Mouse (Mus musculus) CD4-positive helper T cell, adult 2 months (primary cell): ENCODE measurements around the gene Pcx.

ENCODE experiments used
- DNase-seq: peaks from one replicate; pipeline ENCODE4 v3.0.0-alpha.2; 2012; ENCODE audit warnings: low read depth, missing footprints, low spot score

Gene Pcx

GRCm38 (mm10) chr19:4548305-4548883 is 38.1 kb downstream of the Pcx start:
- DNase-seq, result no peak

- DNase-seq, result no peak
These were observed 44.0 kb downstream of the Pcx start for GRCm38 (mm10) chr19:4554248-4554647.

- DNase-seq, result no peak
These were observed 44.8 kb downstream of the Pcx start for GRCm38 (mm10) chr19:4555086-4555485.

GRCm38 (mm10) chr19:4556787-4557186 is 46.5 kb downstream of the Pcx start:
- DNase-seq, result no peak

- no peak for DNase-seq
These were observed 47.7 kb downstream of the Pcx start for GRCm38 (mm10) chr19:4557796-4558569.

- DNase-seq, result no peak
These were observed 48.3 kb downstream of the Pcx start for GRCm38 (mm10) chr19:4558570-4558955.

GRCm38 (mm10) chr19:4559011-4559410 is 48.7 kb downstream of the Pcx start:
- DNase-seq, result no peak

- no peak for DNase-seq
These were observed 49.3 kb downstream of the Pcx start for GRCm38 (mm10) chr19:4559588-4559987.

- no peak for DNase-seq
These were observed 49.9 kb downstream of the Pcx start for GRCm38 (mm10) chr19:4560205-4560604.

GRCm38 (mm10) chr19:4565678-4566077 is 55.4 kb downstream of the Pcx start:
- DNase-seq, result no peak

- no peak for DNase-seq
These were observed 56.6 kb downstream of the Pcx start for GRCm38 (mm10) chr19:4566880-4567279.

- no peak for DNase-seq
These were observed 57.4 kb downstream of the Pcx start for GRCm38 (mm10) chr19:4567665-4568064.

- no peak for DNase-seq
These were observed 58.6 kb downstream of the Pcx start for GRCm38 (mm10) chr19:4568832-4569231.

GRCm38 (mm10) chr19:4569356-4570236 is 59.3 kb downstream of the Pcx start:
- DNase-seq, result no peak

GRCm38 (mm10) chr19:4570237-4570613 is 60.0 kb downstream of the Pcx start:
- DNase-seq, result no peak

GRCm38 (mm10) chr19:4570815-4571214 is 60.5 kb downstream of the Pcx start:
- no peak for DNase-seq

GRCm38 (mm10) chr19:4571658-4572057 is 61.4 kb downstream of the Pcx start:
- DNase-seq, result no peak

- no peak for DNase-seq
These were observed 61.8 kb downstream of the Pcx start for GRCm38 (mm10) chr19:4572061-4572460.

- DNase-seq, result no peak
These were observed 62.2 kb downstream of the Pcx start for GRCm38 (mm10) chr19:4572467-4572866.

GRCm38 (mm10) chr19:4573241-4573640 is 63.0 kb downstream of the Pcx start:
- no peak for DNase-seq

- DNase-seq, result no peak
These were observed 68.5 kb downstream of the Pcx start for GRCm38 (mm10) chr19:4578799-4579198.

- no peak for DNase-seq
These were observed 69.0 kb downstream of the Pcx start for GRCm38 (mm10) chr19:4579296-4579695.
